ENCODE assay signal across 19 mouse cellular contexts in genomic region chr5:36971587-36971986, GRCm38 (mm10). TPM values are rescaled to one million over a fixed set of nuclear protein-coding genes. Genes with fewer than 3 reads are reported as not detected.
A peak's percentile ranks its signal among the peaks of the same experiment; 100 is the strongest.
DNase-seq lines count a peak whose midpoint lies in the region; ATAC-seq and TF ChIP-seq lines count a peak whose summit lies in the region.
"Had no signal": no experiment of that assay in that cellular context is flagged by ENCODE, and none has a peak within 500 bp of the region (broad histone marks: within the 10 kb centered on the region; RNA-seq: fewer than 3 reads in every experiment).

No protein-coding gene starts in this region.

- TF ChIP-seq POLR2A in cerebellum, adult 2 months (IDR thresholded peaks at IDR 0.05; ENCODE audit: borderline replicate concordance, insufficient read depth, low read length) = no peak

- no peak for TF ChIP-seq CTCF in cerebellum, adult 2 months (IDR thresholded peaks at IDR 0.05; ENCODE audit: borderline replicate concordance, insufficient read depth, low read depth, low read length)

- no peaks in the 10 kb centered on the region for H3K27me3 ChIP-seq in cerebellum, adult 2 months (ENCODE audit: control insufficient read depth, insufficient read depth, low read length)
- H3K27me3 ChIP-seq: embryonic facial prominence, embryonic 13.5 days; forebrain, embryonic 13.5 days; heart, embryonic 13.5 days; hindbrain, embryonic 15.5 days had no signal

- 25% methylated on average over 8 of the region's 8 CpGs for WGBS in cerebellum, adult 2 months

- peak; percentile 17; the same call in 1 of the 2 replicates for ATAC-seq in cerebellum, adult (ENCODE audit: insufficient number of reproducible peaks, low FRiP score, low TSS enrichment)
- no peak for ATAC-seq in erythroid progenitor cell, adult 5-6 weeks (replicated peaks; ENCODE audit: low FRiP score, poor library complexity, severe bottlenecking)
- ATAC-seq: CD4-positive, CD25-positive, alpha-beta regulatory T cell, adult 4 months; forebrain, embryonic 13.5 days; intestine, embryonic 16.5 days had no signal

- H3K27ac ChIP-seq in cerebellum, adult 2 months (ENCODE audit: insufficient read depth, low read length) = no peak overlapping the region
- H3K27ac ChIP-seq: embryonic facial prominence, embryonic 13.5 days; forebrain, embryonic 13.5 days; gastrocnemius, adult 2 months; heart, embryonic 13.5 days; hindbrain, embryonic 15.5 days had no signal

- DNase-seq in cerebellum, postnatal 4 days (ENCODE audit: low spot score in 2 of 2) = no peak
- peak; percentile 70 to 76 for DNase-seq in cerebellum, adult 2 months
- peak; percentile 78 to 84 for DNase-seq in cerebellum, postnatal 10 days
- no peak for DNase-seq in layer of hippocampus, postnatal 10 days (ENCODE audit: low spot score in 2 of 2)
- DNase-seq in right cerebral cortex, postnatal 10 days (ENCODE audit: low spot score in 2 of 2) = no peak
- DNase-seq: adrenal gland, adult 8-10 months; B cell, adult 2 months; gastrocnemius, adult 2 months; gastrocnemius, postnatal 36 days; heart, adult 11 months; heart, postnatal 36 days had no signal

- peaks cover 22% of the 10 kb centered on the region for H3K4me1 ChIP-seq in cerebellum, adult 2 months (ENCODE audit: control insufficient read depth, insufficient read depth, low read length)
- H3K4me1 ChIP-seq: embryonic facial prominence, embryonic 13.5 days; forebrain, embryonic 13.5 days; heart, embryonic 13.5 days; hindbrain, embryonic 15.5 days had no signal

- no peak overlapping the region for H3K4me3 ChIP-seq in cerebellum, adult 2 months (replicated peaks; ENCODE audit: insufficient read depth, low read depth, low read length)
- H3K4me3 ChIP-seq: embryonic facial prominence, embryonic 13.5 days; forebrain, embryonic 13.5 days; gastrocnemius, adult 2 months; heart, embryonic 13.5 days; hindbrain, embryonic 15.5 days had no signal

RNA-seq across cellular contexts. Expression of gene Wfs1, which starts 17.4 kb away (rescaled TPM):
- 27.2 and 28.3 TPM in 2 replicates for polyA plus RNA-seq in cerebellum, adult 2 months (2012; rRNA removed)
- total RNA-seq in erythroid progenitor cell, adult 5-6 weeks (2015; ENCODE audit: low replicate concordance) = 0.72 TPM in 1 of 2 replicates, not detected in the other
- 0.13 and 3.5 TPM in 2 replicates for total RNA-seq in erythroid progenitor cell, adult 5-6 weeks (2017; ENCODE audit: low replicate concordance)
- total RNA-seq in layer of hippocampus, postnatal 10 days (2021) = 10 to 100 TPM; 65.9 to 91.7 TPM

Comparison
In these comparisons a context has a peak if more than half of its experiments do, and no peak if none do; other contexts are left out.
1. DNase-seq: peak in cerebellum, adult 2 months (2 of 2) and cerebellum, postnatal 10 days (2 of 2); none in cerebellum, postnatal 4 days (0 of 2), layer of hippocampus, postnatal 10 days (0 of 2) and right cerebral cortex, postnatal 10 days (0 of 2).
2. RNA of gene Wfs1, which starts 17.4 kb away (total RNA-seq): 65.9 to 91.7 TPM in layer of hippocampus, postnatal 10 days; 0.13 to 3.5 TPM in erythroid progenitor cell, adult 5-6 weeks; every median in the first group is over 10 times any median in the second.